Mouse (Mus musculus) lung, postnatal 25 days (tissue): ENCODE data around the gene Mcur1.
A peak's percentile ranks its signal among the peaks of the same experiment; 100 is the strongest.

Source experiments
- DNase-seq: peaks from one replicate; pipeline ENCODE4 v3.0.0; 2022; ENCODE audit warnings: low spot score

Gene Mcur1

DNA sequence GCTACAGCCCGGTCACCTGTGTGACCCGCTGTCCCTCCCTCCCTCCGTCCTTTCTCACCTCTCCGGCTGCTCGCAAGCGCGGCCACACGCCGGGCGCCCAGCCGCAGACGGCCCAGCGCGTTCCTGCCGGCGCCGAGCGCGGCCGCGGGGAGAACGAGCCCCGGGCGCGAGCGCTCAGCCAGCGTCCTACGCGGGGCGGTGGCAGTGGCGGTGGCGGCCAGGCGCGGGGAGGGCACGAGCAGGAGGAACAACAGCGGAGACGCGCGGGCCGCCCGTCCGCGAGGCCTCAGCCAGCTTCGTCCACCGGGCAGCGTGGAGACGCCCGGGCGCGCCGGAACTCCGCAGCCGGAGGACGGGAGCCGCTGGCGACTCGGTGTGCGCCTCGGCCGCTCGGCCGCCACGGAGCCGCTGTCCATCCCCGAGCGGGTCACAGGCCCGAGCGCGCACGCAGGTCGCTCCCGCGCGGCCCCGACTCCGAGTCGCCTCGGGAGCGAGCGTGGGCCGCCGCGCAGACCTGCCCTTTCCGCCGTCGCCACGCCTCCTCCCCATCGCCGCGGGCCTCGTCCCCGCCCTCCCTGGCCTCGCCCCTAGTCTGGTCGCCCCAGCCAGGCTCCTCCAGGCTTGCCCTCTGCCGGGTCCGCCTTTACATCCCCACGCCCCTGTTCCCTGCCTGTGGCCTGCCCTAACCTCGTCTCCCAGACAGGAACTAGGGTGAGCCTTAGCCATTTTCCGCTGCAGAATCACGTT lies at the start of gene Mcur1:
Mcur1 (minus strand) TSS at position 481 of the 747 bp plus-strand sequence.
- peak; percentile 96 for DNase-seq

- no peak for DNase-seq
Observed at GRCm38 (mm10) chr13:43608854-43609253, 48.9 kb upstream of the Mcur1 start.

GRCm38 (mm10) chr13:43603042-43603441 lies 43.1 kb upstream of the Mcur1 start:
- DNase-seq = no peak

GRCm38 (mm10) chr13:43602440-43602839 lies 42.4 kb upstream of the Mcur1 start:
- no peak for DNase-seq

GRCm38 (mm10) chr13:43600967-43601366 lies 41.0 kb upstream of the Mcur1 start:
- no peak for DNase-seq

GRCm38 (mm10) chr13:43595896-43596295 lies 35.9 kb upstream of the Mcur1 start:
- peak; percentile 69 for DNase-seq

DNA sequence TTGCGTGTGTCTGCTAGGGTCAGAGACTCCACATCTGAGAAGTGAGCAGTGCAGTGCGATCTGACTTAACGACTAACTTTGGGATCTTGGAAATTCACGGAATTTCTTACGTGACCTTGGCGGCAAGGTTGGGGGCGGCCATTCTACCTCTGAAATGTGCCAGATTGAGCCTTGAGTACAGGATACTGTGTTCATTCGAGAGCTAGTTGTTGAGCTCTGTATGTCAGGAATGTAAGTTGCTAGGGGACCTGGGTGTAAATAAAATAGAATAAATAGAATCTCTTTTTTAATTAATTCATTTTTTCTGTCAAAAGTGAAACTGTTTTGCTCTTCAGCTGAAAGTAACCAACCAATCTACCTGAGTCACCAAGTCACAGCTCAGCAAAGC lies 32.7 kb upstream of the Mcur1 start:
- no peak for DNase-seq

- peak; percentile 14 for DNase-seq
Observed at GRCm38 (mm10) chr13:43591828-43592680, 32.1 kb upstream of the Mcur1 start.

- no peak for DNase-seq
Observed at GRCm38 (mm10) chr13:43587844-43588840, 28.2 kb upstream of the Mcur1 start.

DNA sequence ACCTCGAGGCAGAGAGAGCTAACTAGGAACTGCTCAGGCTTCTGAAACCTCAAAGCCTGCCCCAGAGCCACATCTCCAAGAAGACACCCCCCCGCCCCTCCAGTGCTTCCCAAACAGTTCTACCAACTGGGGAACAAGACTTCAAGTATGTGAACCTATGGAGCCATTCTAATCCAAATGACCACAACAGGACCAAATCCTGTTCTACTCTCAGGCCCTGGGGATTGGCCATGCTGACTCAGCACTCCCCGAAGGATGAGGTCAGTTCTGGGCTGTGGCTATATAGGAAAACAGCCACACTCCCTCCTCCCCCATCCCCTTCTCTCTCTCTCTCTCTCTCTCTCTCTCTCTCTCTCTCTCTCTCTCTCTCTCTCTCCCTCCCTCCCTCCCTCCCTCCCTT lies 27.0 kb upstream of the Mcur1 start:
- no peak for DNase-seq

DNA sequence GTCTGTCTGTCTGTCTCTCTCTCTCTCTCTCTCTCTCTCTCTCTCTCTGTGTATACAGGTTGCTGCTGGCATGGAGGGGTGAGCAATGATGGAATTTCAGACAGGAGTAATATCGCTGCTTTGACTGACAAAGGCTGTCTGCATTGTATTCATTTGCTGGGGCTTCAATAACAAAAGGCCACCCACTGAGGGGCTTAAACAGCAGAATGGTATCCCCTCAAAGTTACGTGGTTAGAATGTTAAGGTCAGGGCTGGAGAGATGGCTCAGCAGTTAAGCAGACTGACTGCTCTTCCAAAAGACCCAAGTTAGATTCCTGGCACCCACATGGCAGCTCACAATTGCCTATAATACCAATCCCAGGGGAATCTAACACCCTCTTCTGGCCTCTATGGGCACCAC lies 25.3 kb upstream of the Mcur1 start:
- no peak for DNase-seq

- no peak for DNase-seq
Observed at GRCm38 (mm10) chr13:43583504-43583903, 23.5 kb upstream of the Mcur1 start.

GRCm38 (mm10) chr13:43582961-43583360 lies 23.0 kb upstream of the Mcur1 start:
- no peak for DNase-seq

- no peak for DNase-seq
Observed at GRCm38 (mm10) chr13:43580661-43581060, 20.7 kb upstream of the Mcur1 start.

DNA sequence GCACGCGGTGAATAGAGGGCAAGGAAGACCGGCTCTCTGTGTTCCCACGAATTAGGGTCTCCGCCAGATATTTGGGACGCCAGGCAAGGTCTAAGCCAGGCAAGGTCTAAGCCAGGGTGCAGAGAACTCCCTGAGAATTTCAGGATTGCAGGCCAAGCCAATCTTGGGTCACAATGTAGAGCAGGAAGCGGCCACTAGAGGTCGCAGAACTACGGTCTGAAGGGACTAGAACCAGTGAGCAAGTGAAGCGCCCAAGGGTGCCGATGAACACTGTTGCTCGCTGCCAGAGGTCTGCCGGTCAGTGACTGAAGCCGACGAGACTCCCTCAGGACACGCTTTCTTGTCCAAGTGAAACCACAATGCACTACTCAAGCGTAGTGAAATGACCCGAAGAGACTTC lies 19.7 kb upstream of the Mcur1 start:
- DNase-seq = peak; percentile 52

GRCm38 (mm10) chr13:43577766-43578165 lies 17.8 kb upstream of the Mcur1 start:
- DNase-seq = no peak

GRCm38 (mm10) chr13:43577254-43577653 lies 17.3 kb upstream of the Mcur1 start:
- no peak for DNase-seq

DNA sequence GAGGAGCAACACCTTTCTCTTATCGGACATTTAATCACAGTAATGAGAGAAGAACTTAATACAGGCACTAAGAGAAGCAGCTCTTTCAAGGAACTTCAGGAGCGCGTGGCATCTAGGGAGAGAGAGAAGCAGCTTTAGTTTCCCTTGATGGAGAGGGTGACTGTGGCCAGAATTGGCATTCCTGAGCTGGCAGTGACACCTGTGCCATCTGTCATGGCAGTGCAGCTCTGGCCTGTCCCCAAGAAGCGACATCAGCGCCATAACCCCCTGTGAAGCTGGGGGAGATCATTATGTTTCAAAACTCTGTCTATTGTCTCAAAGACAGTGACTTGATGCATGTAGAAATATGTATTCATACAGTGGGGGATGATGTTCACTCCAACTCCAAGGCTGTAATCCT lies 15.4 kb upstream of the Mcur1 start:
- DNase-seq = no peak

GRCm38 (mm10) chr13:43573979-43574378 lies 14.0 kb upstream of the Mcur1 start:
- no peak for DNase-seq

GRCm38 (mm10) chr13:43567141-43567891 lies 7.3 kb upstream of the Mcur1 start:
- no peak for DNase-seq

DNA sequence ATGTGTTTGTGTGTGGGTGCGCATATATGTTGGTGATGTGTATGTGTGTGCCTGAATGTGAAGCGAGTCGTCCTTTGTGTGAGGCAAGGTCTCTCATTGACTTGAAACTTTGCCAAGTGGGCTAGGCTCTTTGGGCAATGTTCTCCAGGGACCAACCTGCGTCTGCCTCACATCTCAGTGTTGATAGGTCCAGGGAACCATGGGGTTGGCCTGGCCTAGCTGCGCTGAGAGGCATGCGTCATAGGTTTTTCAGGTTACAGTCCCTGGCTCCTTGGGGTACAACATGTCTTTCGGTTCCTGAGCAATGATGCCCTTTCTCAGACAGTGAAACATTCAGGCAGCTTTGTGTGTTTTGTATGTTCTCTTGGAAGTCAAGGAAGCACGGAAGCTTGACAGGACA lies 6.2 kb upstream of the Mcur1 start:
- DNase-seq = no peak
